Mouse (Mus musculus) kidney, adult 10 weeks (tissue): Measurements from ENCODE around the gene Olfr1216. TPM values are rescaled to one million over a fixed set of nuclear protein-coding genes. Genes with fewer than 3 reads are reported as not detected.

Source experiments
- polyA plus RNA-seq: library from polyadenylated mRNA; stranded (reverse); fragments of 350-450 nt; fragmentation: Illumina TruSeq; extraction: RNeasy Lipid Tissue Mini Kit (QIAGEN cat#74804); gene quantifications from one replicate; pipeline ENCODE4 v1.2.3, GENCODE M21; 2014; ENCODE audit warnings: low read depth, low replicate concordance

Olfr1216 gene
- polyA plus RNA-seq = not detected

GRCm38 (mm10) chr2:89018240-89018639 is at the start of gene Olfr1216:
Gene Olfr1216, minus strand, starts transcription at chr2:89018340.

GRCm38 (mm10) chr2:89061087-89061486 is 42.9 kb upstream of the Olfr1216 start, which contains the start of gene Olfr1218:
Gene Olfr1218, minus strand, starts transcription at chr2:89061187.

GRCm38 (mm10) chr2:89031965-89032364 is 13.8 kb upstream of the Olfr1216 start, which contains the start of gene Olfr1217:
Gene Olfr1217, minus strand, starts transcription at chr2:89032065.

GRCm38 (mm10) chr2:89006873-89007272 is 11.3 kb downstream of the Olfr1216 start, which contains the start of gene Olfr1215:
Gene Olfr1215, minus strand, starts transcription at chr2:89006973.

GRCm38 (mm10) chr2:88992553-88992952 is 25.6 kb downstream of the Olfr1216 start, which contains the start of gene Olfr1214:
Gene Olfr1214, minus strand, starts transcription at chr2:88992653.

GRCm38 (mm10) chr2:88980181-88980580 is 38.0 kb downstream of the Olfr1216 start, which contains the start of gene Gm13762:
Gene Gm13762, minus strand, starts transcription at chr2:88980281.

Other genes with a start within 250 kb of the Olfr1216 start
- gene Olfr1200, start 247.9 kb downstream of the Olfr1216 start, polyA plus RNA-seq = not detected
- gene Olfr1201, start 225.3 kb downstream of the Olfr1216 start, polyA plus RNA-seq = not detected
- gene Olfr1202, start 203.8 kb downstream of the Olfr1216 start, polyA plus RNA-seq = not detected
- gene Olfr1205, start 188.6 kb downstream of the Olfr1216 start, polyA plus RNA-seq = not detected
- gene Olfr1204, start 169.0 kb downstream of the Olfr1216 start, polyA plus RNA-seq = not detected
- gene Olfr1206, start 155.1 kb downstream of the Olfr1216 start, polyA plus RNA-seq = not detected
- gene Olfr1208, start 116.0 kb downstream of the Olfr1216 start, polyA plus RNA-seq = not detected
- not detected for gene Olfr1209, start 103.2 kb downstream of the Olfr1216 start, polyA plus RNA-seq
- gene Olfr1211, start 80.2 kb downstream of the Olfr1216 start, polyA plus RNA-seq = not detected
- gene Olfr1212, start 64.4 kb downstream of the Olfr1216 start, polyA plus RNA-seq = not detected
- gene Gm13762, start 38.1 kb downstream of the Olfr1216 start, polyA plus RNA-seq = not detected
- gene Olfr1214, start 25.7 kb downstream of the Olfr1216 start, polyA plus RNA-seq = not detected
- not detected for gene Olfr1215, start 11.4 kb downstream of the Olfr1216 start, polyA plus RNA-seq
- gene Olfr1217, start 13.7 kb upstream of the Olfr1216 start, polyA plus RNA-seq = not detected
- not detected for gene Olfr1218, start 42.8 kb upstream of the Olfr1216 start, polyA plus RNA-seq
- gene Olfr1219, start 65.2 kb upstream of the Olfr1216 start, polyA plus RNA-seq = not detected
- not detected for gene Olfr1220, start 88.5 kb upstream of the Olfr1216 start, polyA plus RNA-seq
- gene Olfr1221, start 98.9 kb upstream of the Olfr1216 start, polyA plus RNA-seq = not detected
- gene Olfr1222, start 114.7 kb upstream of the Olfr1216 start, polyA plus RNA-seq = not detected
- gene Olfr1223, start 133.2 kb upstream of the Olfr1216 start, polyA plus RNA-seq = not detected
- gene Olfr1224-ps1, start 145.8 kb upstream of the Olfr1216 start, polyA plus RNA-seq = not detected
- not detected for gene Olfr1225, start 156.3 kb upstream of the Olfr1216 start, polyA plus RNA-seq
- not detected for gene Olfr1226, start 181.7 kb upstream of the Olfr1216 start, polyA plus RNA-seq
- not detected for gene Olfr1228, start 235.7 kb upstream of the Olfr1216 start, polyA plus RNA-seq